Mouse (Mus musculus): ENCODE results near the gene B3gnt6. TPM values are rescaled to one million over a fixed set of nuclear protein-coding genes. Genes with fewer than 3 reads are reported as not detected.

The B3gnt6 gene
- polyA plus RNA-seq, 1 experiment, result not detected

DNA sequence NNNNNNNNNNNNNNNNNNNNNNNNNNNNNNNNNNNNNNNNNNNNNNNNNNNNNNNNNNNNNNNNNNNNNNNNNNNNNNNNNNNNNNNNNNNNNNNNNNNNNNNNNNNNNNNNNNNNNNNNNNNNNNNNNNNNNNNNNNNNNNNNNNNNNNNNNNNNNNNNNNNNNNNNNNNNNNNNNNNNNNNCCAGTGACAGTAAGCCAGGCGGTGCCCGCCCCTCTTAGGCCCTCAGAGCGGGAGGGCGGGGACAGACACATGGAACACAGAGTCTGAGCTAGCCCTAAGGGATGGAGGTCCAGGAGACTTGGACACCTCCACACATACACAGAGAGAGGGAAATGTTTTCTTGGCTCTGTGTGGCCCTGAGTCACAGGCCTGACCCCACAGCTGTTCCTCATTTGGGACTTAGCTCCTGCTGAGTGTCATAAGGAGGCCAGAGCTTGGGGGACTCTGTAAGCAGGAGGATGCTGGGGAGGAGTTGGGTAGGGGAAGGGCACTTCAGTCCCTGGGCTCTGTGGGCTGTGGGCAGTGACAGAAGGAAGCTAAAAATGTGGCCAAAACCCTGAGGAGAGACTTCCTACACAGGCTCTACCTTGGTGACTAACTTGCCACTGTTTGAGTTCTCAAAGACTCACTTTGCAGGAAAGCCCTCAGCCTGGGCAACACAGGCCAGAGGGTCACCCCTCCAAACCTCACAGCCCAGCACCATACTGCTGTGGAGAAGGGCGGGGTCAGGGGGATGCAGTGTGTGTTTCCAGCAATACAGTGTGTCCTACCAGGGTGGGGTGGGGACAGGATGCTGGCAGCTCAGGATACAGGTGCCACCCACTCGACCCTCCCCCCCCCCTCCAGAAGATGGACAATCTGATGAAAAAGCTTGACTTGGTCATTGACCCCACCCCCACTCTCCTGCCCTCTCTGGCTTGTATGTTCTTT lies 27.9 kb downstream of the B3gnt6 start:
- Histone ChIP-seq H3K27ac (ENCODE audit: insufficient read depth, low read depth, low read length) (0 out of 2 replicates have a peak overlapping the region, but pooled peaks have one; percentile 12), H3K4me1 (ENCODE audit: control insufficient read depth, insufficient read depth, low read length) (peaks cover 15% of the 10 kb centered on the region), H3K4me3 (ENCODE audit: insufficient read depth, low read depth, low read length) (no peak overlapping the region)
- 73% methylated on average over 6 of the region's 6 CpGs for WGBS
- no peak for TF ChIP-seq POLR2A (IDR thresholded peaks at IDR 0.05; ENCODE audit: insufficient read depth, low read depth, low read length)
- TF ChIP-seq CTCF (IDR thresholded peaks at IDR 0.05; ENCODE audit: insufficient read depth, low read depth, low read length), result no peak

DNA sequence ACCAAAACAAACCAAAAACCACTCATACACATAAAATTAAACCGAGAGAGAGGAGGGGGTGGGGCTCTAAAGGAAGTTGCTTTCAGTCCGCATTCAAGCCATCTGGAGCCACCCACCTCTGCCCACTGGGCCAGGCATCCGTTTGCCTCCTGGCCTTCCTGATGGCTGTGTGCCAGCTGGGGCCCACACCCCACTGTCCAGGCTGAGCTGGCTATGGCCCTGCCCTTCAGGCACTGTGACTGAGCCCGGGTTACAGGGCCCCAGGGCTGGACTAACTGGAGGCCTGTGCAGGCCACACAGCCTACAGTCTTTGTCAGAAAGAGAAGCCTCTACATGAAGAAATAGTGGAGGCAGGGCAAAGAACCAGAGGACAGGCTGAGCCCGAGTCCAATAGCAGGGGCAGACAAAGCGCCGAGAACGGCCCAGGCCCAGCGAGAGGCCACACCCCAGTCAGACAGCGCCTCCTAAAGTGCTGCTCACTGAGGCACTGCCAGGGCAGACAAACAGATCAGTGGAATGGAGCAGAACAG lies 34.2 kb downstream of the B3gnt6 start:
- no peak overlapping the region for H3K4me3 ChIP-seq (ENCODE audit: insufficient read depth, low read depth, low read length)
- WGBS, result 60% methylated on average over 10 of the region's 10 CpGs
- no peak overlapping the region for H3K27ac ChIP-seq (ENCODE audit: insufficient read depth, low read depth, low read length)
- no peak for TF ChIP-seq CTCF (IDR thresholded peaks at IDR 0.05; ENCODE audit: insufficient read depth, low read depth, low read length)
- no peak for TF ChIP-seq POLR2A (IDR thresholded peaks at IDR 0.05; ENCODE audit: insufficient read depth, low read depth, low read length)
- H3K4me1 ChIP-seq (ENCODE audit: control insufficient read depth, insufficient read depth, low read length), result peaks cover 14% of the 10 kb centered on the region

DNA sequence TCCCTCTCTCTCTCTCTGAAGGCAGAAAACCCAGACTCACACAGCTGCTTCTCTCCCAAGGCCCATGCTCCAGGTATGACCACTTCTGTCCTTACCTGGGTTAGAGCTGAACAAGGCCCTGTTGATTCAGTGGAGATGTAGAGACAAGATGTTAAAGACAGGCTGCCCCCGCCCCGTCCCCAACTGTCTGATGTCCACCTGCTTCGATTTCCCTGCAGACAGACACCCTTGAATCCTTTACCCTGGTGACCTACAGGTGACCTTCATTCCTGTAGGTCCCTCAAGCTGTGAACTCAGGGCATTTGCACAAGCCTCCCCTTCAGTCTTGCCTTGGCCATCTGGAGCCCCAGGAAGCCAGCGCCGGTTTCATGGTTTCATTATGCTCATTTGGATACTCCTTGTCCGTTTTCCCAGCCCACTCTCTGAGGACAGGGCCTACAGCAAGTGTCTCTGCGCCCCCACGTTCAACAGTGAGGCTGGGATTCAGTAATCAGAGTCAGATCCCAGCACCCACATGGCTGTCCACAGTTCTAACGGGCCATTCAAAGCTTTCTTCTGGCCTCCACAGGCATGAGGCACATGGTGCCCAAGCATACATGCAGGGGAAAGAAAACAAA lies 34.8 kb downstream of the B3gnt6 start:
- Histone ChIP-seq H3K27ac (ENCODE audit: insufficient read depth, low read depth, low read length) (no peak overlapping the region), H3K4me1 (ENCODE audit: control insufficient read depth, insufficient read depth, low read length) (peaks cover 16% of the 10 kb centered on the region), H3K4me3 (ENCODE audit: insufficient read depth, low read depth, low read length) (no peak overlapping the region)
- TF ChIP-seq POLR2A (IDR thresholded peaks at IDR 0.05; ENCODE audit: insufficient read depth, low read depth, low read length) (no peak), CTCF (IDR thresholded peaks at IDR 0.05; ENCODE audit: insufficient read depth, low read depth, low read length) (no peak)
- WGBS, result 80% methylated on average over 9 of the region's 9 CpGs

DNA sequence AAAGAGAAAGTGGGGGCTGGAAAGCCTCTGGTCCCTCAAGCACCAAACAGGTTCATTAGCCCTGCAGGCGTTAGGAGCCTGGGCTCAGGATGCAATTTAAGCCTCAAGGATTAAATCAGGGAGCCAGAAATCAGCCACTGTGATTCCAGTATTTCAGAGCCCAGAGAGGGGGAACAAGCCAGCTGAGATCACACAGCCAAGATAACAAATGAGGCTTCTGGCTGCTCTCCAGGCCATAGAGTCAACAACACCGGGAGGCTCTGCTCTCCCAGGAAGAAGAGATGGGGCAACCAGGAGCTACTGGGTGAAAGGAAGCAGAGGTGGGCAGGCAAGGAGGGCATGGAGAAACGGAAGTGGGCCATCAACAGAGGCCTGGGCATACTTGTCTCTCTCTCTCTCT lies 35.6 kb downstream of the B3gnt6 start:
- Histone ChIP-seq H3K27ac (ENCODE audit: insufficient read depth, low read depth, low read length) (no peak overlapping the region), H3K4me1 (ENCODE audit: control insufficient read depth, insufficient read depth, low read length) (peaks cover 16% of the 10 kb centered on the region), H3K4me3 (ENCODE audit: insufficient read depth, low read depth, low read length) (no peak overlapping the region)
- whole genome bisulfite sequencing, result 69% methylated on average over 3 of the region's 3 CpGs
- TF ChIP-seq CTCF (IDR thresholded peaks at IDR 0.05; ENCODE audit: insufficient read depth, low read depth, low read length) (no peak), POLR2A (IDR thresholded peaks at IDR 0.05; ENCODE audit: insufficient read depth, low read depth, low read length) (no peak)

DNA sequence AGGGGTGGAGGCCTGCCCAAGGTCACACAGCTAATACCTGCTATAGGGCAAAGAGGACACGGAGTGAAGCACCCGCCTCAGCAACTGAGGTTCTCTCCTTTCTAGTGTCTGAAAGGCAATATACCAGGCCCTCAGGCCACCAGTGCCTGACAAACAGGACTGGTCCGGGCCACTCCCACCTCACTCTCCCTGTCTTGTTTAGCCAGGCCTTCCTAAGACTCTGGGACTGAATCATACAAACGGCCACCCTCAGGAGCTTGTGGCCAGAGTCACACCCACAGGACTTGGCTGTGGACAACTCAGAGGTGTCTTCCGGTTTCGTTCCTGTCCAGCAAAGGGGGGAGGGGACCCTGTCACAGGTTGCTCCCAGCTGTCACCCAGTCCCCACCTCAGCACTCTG lies 37.0 kb downstream of the B3gnt6 start:
- WGBS, result 91% methylated on average over 6 of the region's 6 CpGs
- H3K27ac ChIP-seq (ENCODE audit: insufficient read depth, low read depth, low read length), result no peak overlapping the region
- no peak overlapping the region for H3K4me3 ChIP-seq (ENCODE audit: insufficient read depth, low read depth, low read length)
- TF ChIP-seq POLR2A (IDR thresholded peaks at IDR 0.05; ENCODE audit: insufficient read depth, low read depth, low read length) (no peak), CTCF (IDR thresholded peaks at IDR 0.05; ENCODE audit: insufficient read depth, low read depth, low read length) (no peak)
- peaks cover 16% of the 10 kb centered on the region for H3K4me1 ChIP-seq (ENCODE audit: control insufficient read depth, insufficient read depth, low read length)

DNA sequence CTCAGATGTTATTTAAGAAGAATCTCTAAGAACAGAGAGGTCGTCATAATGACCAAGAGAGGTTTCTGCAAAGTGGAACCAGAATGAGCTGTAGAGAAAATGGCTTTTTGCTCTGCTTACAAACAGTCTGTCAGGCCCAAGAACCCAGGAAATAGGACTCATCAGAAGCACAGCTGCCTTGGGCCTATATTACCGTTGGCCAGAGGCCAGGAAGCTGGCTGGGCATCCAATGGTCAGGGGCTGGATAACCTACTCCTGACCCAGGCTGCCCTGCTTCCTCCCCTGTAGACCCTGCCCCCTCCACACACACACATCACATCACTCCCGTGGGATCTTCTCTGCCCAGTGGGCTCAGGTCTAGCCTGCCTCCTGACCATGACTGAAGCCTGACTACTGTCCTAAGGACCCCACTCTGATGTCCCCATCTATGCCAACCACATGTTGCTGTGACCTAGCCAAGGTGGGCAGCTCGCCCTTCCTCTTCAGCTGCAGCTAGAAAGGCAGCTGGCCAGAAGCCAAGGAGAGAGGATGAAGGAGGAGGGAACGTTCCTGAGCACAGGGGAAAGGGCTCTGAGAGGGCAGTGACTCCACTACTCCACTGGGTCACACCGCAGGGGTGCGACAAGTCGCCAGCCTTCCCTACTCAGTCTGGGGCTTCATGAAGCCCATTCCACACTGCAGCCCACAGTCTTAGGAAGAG lies 39.1 kb downstream of the B3gnt6 start:
- Histone ChIP-seq H3K27ac (ENCODE audit: insufficient read depth, low read depth, low read length) (no peak overlapping the region), H3K4me3 (ENCODE audit: insufficient read depth, low read depth, low read length) (no peak overlapping the region), H3K4me1 (ENCODE audit: control insufficient read depth, insufficient read depth, low read length) (peaks cover 26% of the 10 kb centered on the region)
- TF ChIP-seq CTCF (IDR thresholded peaks at IDR 0.05; ENCODE audit: insufficient read depth, low read depth, low read length), result no peak
- no peak for TF ChIP-seq POLR2A (IDR thresholded peaks at IDR 0.05; ENCODE audit: insufficient read depth, low read depth, low read length)
- WGBS, result 65% methylated on average over 8 of the region's 8 CpGs

DNA sequence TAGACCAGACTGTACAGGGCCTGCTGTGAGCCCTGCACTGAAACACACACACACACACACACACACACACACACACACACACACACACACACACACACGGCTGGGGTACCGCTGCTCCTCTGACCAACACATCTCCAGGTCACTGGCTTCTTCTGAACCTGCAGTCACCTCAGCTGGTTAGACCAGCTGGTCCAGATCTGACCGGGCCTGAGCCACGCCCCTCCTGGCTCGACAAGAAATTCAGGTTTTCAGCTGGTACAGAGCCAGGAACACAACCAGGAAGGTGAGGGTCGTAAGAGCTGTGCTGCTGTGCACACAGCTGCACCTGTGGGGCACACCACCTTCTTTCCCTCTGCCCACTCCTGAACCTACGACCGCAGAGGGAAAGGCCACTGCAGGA lies 40.8 kb downstream of the B3gnt6 start:
- WGBS, result 80% methylated on average over 8 of the region's 8 CpGs
- Histone ChIP-seq H3K4me3 (ENCODE audit: insufficient read depth, low read depth, low read length) (no peak overlapping the region), H3K4me1 (ENCODE audit: control insufficient read depth, insufficient read depth, low read length) (peaks cover 26% of the 10 kb centered on the region), H3K27ac (ENCODE audit: insufficient read depth, low read depth, low read length) (no peak overlapping the region)
- TF ChIP-seq POLR2A (IDR thresholded peaks at IDR 0.05; ENCODE audit: insufficient read depth, low read depth, low read length), result no peak
- TF ChIP-seq CTCF (IDR thresholded peaks at IDR 0.05; ENCODE audit: insufficient read depth, low read depth, low read length), result no peak

DNA sequence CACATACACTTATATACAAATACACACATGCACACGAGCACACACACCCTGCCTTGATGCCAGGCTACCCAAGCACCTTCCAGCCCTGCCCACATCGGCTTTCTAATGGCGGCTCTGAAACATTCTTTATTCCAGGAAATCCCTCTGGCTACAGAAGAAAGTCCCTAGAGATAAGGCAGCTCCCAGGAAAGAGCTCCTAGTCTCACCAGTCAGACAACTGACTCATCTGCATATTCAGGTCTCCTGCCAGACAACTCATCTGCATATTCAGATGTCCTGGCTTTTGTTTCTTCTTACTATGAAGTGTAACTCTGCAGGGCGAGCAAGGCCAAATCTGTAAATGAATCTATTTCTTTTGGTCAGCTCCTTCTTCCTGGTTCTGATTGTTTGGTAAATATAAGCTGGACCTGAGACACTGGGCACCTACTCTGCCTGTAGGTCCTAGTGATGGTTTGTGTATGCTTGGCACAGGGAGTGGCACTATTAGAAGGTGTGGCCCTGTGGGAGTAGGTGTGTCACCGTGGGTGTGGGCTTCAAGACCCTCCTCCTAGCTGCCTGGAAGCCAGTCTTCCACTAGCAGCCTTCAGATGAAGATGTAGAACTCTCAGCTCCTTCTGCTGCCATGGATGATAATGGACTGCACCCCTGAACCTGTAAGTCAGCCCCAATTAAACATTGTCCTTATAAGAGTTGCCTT lies 41.5 kb downstream of the B3gnt6 start:
- H3K27ac ChIP-seq (ENCODE audit: insufficient read depth, low read depth, low read length), result no peak overlapping the region
- WGBS, result 59% methylated on average over 5 of the region's 5 CpGs

More for the DNA sequence above, 41.5 kb downstream of the B3gnt6 start:
- no peak for TF ChIP-seq POLR2A (IDR thresholded peaks at IDR 0.05; ENCODE audit: insufficient read depth, low read depth, low read length)
- TF ChIP-seq CTCF (IDR thresholded peaks at IDR 0.05; ENCODE audit: insufficient read depth, low read depth, low read length), result no peak
- peaks cover 26% of the 10 kb centered on the region for H3K4me1 ChIP-seq (ENCODE audit: control insufficient read depth, insufficient read depth, low read length)
- no peak overlapping the region for H3K4me3 ChIP-seq (ENCODE audit: insufficient read depth, low read depth, low read length)

All from olfactory bulb, adult 2 months (tissue).